Mouse (Mus musculus) right cerebral cortex, postnatal 14 days (tissue): Measurements from ENCODE around the gene Fgd2.
"Not testable (repeated sequence)": the region's sequence is repeated elsewhere in the genome, so short reads cannot be mapped to it uniquely, and the experiment has no call there.

Experiments
- DNase-seq: peaks from one replicate; pipeline ENCODE4 v3.0.0; 2022

Fgd2 gene

GRCm38 (mm10) chr17:29368726-29369125 is 8.0 kb downstream of the Fgd2 start:
- no peak for DNase-seq

DNA sequence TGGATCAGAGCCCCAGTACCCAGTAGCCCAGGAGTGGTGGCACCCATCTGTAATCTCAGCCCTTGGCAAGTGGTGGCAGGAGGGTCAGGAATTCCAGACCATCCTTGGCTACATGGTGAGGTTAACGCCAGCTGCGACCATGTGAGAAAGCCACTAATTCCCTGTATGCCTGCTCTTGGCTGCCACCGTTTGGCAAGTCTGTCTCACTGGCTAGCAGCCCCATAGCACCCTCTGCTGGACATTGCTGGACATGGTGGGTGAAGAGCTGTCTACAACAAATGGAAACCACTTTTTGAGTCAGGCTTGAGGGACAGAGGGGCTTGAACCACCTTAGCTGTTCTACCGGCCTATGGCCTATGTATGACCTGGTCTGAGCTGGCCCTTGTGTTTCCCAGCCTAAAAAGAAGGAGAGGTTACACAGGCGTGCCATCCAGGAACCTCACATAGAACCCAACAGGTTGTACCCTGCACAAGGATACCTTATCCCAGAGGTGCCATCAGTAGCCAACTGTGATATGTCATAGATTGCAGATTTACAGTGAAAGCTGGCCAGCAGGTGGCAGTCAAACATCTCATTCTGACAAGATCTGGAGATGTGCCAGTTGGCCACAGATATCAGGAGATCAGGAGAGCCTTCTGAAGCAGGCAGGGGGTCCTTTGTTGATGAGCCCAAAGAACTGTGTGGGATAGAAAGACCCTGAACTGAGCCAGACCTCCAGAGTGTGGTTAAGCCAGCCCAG is 10.4 kb downstream of the Fgd2 start:
- peak; percentile 95 for DNase-seq

GRCm38 (mm10) chr17:29375871-29376270 is 15.2 kb downstream of the Fgd2 start:
- no peak for DNase-seq

DNA sequence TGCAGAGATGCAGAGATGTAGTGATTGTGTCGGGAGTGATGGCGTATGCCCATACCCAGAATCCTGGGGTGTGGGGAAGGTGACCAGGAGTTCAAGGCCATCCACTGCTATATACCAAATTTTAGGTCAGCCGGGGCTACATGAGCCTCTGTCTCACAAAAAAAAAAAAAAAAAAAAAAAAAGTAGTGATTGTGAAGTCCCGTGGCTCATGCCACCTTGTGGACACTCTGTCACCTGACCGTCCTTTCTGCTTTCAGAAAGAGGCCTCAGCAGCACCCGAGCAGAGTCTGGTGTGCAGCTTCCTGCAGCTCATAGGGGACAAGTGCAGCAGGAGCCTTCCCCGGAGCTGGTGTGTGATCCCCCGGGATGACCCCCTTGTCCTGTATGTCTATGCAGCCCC is 17.3 kb downstream of the Fgd2 start:
- DNase-seq: no peak

DNA sequence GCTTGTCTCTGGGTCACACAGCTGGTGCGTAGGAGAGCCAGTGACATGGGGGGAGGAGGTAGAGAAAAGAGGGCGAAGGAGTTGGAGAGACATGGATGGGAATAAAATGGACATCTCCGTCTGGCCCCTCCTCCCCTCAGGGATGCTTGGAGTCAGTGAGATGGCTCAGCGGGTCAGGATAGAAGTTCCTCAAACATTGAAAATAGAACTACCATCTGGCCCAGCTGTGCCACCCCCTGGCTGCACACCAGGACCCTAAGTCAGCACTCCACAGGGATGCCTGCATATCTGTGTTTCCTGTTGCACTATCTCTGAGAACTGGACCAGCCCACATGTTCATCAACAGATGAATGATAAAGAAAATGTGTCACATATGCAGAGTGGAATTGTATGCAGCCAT is 19.5 kb downstream of the Fgd2 start:
- DNase-seq: no peak

GRCm38 (mm10) chr17:29381472-29381871 is 20.8 kb downstream of the Fgd2 start:
- DNase-seq: peak; percentile 61

DNA sequence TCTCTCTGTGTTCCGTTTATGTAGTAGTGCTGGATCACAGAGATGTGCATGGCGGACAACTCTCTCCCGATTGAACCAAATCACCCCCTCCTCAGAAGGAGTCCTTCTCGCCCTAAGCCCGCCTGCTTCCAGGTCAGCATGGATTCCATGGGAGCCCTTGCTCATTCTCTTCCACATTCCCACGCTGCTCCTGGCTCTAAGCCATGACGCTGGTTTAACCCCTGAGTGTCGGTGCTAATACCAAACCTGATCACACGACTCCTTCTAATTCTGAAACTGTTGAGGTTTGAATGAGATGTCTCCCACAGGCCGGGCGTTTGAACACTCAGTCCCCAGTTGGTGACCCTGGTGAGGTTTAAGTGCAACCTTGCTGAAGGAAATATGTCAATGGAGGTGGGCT is 21.7 kb downstream of the Fgd2 start:
- DNase-seq: no peak

DNA sequence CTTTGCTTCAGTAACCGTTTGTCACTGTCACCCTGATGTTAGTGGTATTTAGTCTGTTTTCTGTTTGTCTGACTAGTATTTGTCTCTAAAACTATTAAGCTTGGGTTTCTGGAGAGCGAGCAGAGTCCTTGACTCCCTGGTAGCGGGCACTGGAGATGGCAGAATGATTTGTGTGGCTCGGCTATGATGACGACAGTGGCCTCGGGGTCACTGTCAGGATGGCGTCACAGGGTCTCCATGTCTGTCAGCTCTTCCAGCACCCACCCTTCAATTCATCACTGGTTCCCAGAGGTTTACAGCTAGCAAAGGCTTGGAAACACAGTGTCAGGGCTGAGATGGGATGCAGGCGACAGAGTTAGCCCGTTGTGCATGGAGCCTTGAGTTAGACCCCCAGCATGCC is 23.2 kb downstream of the Fgd2 start:
- DNase-seq: no peak

DNA sequence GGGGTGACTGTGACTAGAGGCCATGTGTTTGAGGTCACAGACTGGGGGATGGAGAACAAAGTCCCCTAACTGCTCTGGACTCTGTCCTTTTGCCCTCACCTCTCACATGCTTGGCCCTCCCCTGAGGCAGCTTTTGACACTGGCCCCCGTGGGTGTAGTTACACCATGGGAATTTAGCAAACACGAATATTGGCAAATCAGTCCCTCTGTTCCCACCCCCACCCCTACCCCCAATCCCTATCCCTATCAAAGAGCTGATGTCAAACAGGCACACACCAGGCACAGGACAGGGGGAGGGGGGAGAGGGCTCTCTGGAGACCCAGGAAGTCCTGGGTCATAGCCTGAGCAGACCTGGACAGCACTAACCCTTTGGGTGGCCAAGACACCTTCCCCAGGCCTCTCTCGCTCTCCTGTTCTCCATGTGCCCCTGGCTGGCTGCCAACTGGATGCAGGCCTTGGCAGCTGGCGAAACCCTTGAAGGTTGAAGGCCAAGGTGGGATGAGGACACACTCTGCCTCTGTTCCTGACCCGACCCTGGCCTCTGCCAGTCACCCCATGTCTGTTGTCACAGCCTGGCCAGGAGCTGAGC is 24.2 kb downstream of the Fgd2 start:
- peak; percentile 23 for DNase-seq

- DNase-seq: no peak
These were observed 25.0 kb downstream of the Fgd2 start for GRCm38 (mm10) chr17:29385746-29386145.

DNA sequence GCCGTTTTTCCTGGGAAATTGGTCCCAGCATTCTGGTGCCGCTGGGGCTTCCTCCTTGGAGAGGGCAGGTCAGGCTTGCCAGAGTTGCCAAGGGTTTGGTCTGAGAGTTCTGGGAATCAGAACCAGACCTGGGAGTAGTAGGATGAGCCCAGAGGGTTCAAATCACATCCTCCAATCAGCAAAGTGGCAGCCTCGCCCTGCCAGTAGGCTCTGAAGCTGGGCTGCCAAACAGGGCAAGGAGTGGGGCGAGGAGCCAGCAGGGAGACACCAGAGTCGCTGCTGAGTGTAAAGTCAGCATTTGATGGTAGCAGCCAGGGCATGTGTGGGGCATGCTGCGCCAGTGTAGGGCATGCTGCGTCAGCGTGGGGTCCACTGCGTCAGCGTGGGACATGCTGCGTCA is 28.3 kb downstream of the Fgd2 start:
- DNase-seq: no peak

GRCm38 (mm10) chr17:29391280-29391679 is 30.6 kb downstream of the Fgd2 start:
- DNase-seq: no peak

DNA sequence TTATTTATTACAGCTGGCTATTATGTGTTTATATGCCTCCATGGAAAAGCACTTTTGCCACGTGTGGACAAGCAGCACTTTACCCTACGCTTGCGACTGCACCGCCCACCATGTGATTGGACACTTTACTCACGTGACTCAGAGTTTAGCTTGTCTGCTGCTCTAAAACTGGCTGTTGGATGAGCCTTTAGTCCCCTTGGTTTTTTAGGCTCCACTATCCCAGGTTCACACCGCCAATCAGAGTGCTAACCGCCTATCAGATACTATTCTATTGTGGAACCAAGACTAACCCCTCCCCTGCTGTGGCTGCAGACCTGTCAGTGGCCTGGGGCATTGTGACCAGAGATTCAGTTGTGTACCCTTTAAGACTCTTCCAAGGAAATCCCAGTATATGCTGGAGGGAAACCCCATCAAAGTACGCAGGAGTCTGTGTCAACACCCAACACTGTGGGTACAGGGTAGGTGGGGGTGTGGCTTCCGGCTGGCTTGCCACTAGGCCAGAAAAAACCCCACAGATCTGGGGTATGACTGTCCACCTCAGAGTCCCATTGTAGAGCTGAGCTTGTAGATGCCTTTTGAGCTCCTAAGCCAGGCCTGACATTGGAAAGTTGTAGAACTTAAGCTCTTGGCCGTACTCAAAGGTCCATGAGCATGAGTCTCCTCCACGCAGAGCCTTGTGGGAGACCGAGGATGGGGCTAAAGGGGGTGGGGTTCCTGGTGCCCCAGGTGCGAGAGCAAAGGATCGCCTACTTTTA is 32.8 kb downstream of the Fgd2 start:
- DNase-seq: no peak

DNA sequence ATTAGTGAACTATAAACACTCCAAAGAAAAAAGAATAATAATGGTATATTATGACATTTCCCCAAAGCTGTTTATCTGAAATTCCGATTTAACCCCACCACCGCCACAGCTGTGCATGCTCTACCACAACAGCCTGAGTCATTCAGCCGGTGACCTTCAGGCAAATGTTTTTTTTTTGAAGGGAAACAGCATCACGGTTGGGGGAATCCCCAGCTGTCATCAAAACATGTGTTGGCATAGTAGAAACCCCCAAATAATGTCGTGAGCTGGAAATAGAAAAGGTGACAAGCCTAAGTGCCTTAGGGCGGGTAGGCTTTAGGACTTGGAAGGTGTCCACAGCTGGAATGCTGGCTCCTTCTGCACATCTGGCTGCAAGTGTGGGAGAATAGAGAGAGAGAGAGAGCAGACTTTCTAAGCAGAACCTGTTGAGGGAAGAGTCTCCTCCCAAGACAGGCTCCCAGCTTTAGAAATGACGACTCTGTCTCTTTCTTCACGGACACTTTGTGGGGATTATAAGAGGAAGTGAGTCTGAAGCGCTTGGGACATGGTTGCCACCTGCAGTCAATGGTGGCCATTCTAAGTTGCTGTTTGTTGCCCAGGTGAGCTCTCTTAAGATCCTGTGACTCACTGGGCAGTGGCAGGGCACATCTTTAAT is 33.5 kb downstream of the Fgd2 start:
- no peak for DNase-seq

- DNase-seq: not testable (repeated sequence)
These were observed 34.0 kb downstream of the Fgd2 start for GRCm38 (mm10) chr17:29394761-29395160.

DNA sequence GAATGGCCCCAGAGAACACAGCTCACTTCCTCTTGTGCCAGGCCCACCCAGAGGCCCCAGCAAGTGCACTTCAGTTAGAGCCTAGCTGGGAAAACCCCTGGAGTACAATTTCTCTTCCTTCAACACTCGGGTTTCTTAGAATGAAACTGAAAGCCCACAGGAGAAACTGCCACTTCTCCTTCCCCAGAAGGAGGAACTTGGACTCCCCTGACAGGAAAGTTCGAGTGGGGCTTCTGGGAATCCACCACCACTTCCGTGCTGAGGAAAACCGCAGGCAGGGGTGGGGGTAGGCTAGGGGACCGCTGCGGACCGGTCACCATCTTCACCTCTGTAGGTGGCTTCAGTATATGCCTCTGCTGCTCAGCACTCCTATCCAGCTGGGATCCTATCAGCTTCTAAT is 34.7 kb downstream of the Fgd2 start:
- DNase-seq: no peak

- DNase-seq: no peak
These were observed 35.5 kb downstream of the Fgd2 start for GRCm38 (mm10) chr17:29396056-29396799.

DNA sequence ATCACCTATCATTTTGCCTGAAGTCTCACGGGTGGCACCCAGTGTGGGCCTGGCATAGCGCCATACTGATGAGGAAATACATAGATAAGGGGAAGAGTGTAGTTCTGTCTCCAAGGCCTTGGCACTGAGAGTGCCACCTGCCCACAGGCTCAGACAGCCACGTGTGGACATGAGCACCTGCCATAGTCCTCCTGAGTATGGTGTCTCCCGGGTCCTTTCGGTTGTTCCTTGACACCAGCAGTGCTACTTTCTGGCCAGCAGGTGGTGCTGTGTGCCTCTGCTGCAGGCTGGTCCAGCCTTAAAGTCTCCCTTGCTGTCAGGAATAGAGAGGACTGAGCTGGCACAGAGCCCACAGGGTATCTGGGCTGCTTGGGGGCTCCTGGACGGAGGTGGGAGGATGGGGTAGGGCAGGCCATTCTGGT is 36.1 kb downstream of the Fgd2 start:
- peak; percentile 72 for DNase-seq

DNA sequence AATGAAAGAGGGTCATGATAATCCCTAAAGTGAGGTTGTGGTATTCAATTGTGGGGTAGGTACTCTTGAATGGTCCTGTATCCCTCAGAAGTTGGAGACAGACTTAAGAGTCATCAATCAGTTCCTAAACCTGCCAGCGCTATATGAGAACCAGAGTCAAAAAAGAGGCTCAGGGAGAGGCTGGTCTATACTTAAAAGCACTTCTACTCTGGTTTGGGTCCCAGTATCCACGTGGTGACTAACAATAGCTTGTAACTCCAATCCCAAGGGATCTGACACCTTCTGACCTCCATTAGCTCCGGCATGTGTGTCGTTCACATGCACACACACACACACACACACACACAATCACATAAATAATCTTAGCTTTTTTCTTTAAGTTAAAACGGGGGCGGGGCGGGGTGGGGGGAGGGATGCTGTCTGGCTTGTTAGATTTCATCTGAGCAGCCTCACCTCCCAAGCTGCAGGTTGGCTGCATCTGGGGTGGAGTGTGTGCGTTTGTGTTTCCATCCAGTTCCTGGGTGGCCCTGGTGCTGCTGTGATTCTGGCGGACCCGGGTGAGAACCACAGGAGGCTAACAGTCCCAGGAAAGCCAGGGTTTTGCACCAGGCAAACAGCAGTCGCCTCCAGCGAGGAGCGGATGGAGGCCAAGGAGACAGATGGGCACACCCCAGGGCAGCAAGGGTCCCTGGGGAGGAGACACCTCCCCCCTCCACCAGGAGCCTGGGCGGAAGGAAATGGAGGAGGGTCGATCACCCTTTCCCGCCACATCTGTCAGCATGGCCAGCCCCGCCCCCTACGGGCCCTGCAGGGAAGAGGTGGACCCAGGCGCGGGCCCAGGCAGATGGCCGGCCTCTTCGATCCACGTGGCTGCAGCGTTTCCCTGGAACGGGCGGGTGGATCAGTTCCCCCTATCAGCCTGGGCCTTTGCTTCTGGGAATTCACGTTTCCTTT is 37.0 kb downstream of the Fgd2 start:
- peak; percentile 40 for DNase-seq

DNA sequence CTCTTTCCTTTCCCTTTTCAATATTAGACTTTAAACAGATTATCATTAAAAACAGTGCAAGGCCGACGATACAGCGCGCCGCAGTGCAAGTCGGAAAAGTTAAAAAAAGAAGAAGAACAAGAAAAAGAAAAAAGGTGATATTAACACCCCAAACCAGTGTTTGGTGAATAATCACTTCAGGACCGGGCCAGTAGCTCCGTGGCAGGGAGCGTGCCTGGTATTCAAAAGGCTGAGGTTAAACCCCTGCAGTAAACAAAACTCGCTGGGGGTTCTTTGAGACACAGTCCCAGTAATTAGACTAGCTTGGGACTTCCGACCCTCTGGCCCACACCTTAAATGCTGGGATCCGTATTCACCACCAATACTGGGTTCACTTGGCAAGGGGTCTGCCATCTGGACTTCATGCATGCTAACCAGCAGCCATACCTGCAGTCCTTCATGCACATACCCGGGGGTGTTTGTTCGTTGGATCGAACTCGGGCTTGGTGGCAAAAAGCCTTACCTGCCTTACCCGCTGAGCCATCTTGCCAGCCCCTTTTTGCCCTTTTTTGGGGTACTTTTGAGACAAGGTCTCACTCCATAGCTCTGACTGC is 37.8 kb downstream of the Fgd2 start:
- no peak for DNase-seq

DNA sequence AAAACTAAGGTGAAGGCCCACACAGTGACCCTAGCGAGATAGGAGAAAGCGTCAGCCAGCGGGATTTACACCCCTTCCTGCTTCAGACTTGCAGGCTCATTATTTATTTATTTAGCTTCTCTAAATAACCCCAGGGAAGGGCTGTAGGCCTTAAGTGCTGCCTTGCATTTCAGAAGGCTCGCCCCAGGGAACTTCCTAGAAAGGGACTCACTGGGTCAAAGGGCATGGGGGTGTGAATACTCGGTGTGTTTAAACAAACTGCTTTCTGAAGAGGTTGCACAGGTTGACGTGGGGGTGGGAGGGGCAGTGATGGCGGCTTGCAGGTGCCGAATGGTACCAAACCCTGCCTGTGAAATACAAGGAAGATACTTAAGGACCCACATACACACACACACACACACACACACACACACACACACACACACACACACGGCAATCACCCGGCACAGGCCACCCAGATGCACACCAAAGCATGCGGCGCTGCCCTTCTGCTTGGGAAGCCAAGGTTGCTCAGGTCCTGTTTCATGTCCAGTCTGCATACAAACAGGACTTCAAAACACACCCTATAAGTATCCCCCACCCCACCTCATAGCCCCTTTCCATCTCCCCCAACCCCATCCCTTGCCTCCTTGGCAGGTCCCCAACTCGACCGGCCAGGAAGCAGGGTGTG is 38.7 kb downstream of the Fgd2 start:
- DNase-seq: no peak
